Mouse (Mus musculus) midbrain, embryonic 15.5 days (tissue): ENCODE measurements around the gene Acer3. TPM values are rescaled to one million over a fixed set of nuclear protein-coding genes. Genes with fewer than 3 reads are reported as not detected.
A peak's percentile ranks its signal among the peaks of the same experiment; 100 is the strongest.

Experiments used
- ATAC-seq: fragments of 200-750 bp; cut with Nextera tagmentation; replicated peaks from 2 replicates; pipeline ENCODE4 v1.8.0; 2017; ENCODE audit warnings: moderate TSS enrichment
- H3K27ac ChIP-seq: fragments of 300-500 bp; sonication (generic); 2 replicates; pipeline ENCODE4 v1.5.1; 2015; ENCODE audit warnings: mild to moderate bottlenecking, inconsistent platforms
- H3K27me3 ChIP-seq: fragments of 300-500 bp; sonication (generic); replicated peaks from 2 replicates; pipeline ENCODE4 v1.6.1; 2015; ENCODE audit warnings: inconsistent platforms
- H3K36me3 ChIP-seq: fragments of 300-500 bp; sonication (generic); replicated peaks from 2 replicates; pipeline ENCODE4 v1.6.1; 2015; ENCODE audit warnings: inconsistent platforms
- H3K4me1 ChIP-seq: fragments of 300-500 bp; sonication (generic); 2 replicates; pipeline ENCODE4 v1.6.1; 2015; ENCODE audit warnings: inconsistent platforms
- H3K4me2 ChIP-seq: fragments of 300-500 bp; sonication (generic); 2 replicates; pipeline ENCODE4 v1.6.1; 2015; ENCODE audit warnings: inconsistent platforms, mild to moderate bottlenecking, moderate library complexity
- H3K4me3 ChIP-seq: fragments of 300-500 bp; sonication (generic); 2 replicates; pipeline ENCODE4 v1.5.1; 2015; ENCODE audit warnings: mild to moderate bottlenecking, inconsistent platforms
- H3K9ac ChIP-seq: fragments of 300-500 bp; sonication (generic); 2 replicates; pipeline ENCODE4 v1.6.1; 2015; ENCODE audit warnings: mild to moderate bottlenecking, inconsistent platforms
- H3K9me3 ChIP-seq: fragments of 300-500 bp; sonication (generic); 2 replicates; pipeline ENCODE4 v1.6.1; 2016; ENCODE audit warnings: inconsistent platforms
- WGBS: fragments of 180-500 bp; shearing (Covaris S2); methylation state at CpG from one replicate; pipeline ENCODE4 v1.1.7; 2015; ENCODE audit warnings: mixed read lengths; 5-methylcytosine and 5-hydroxymethylcytosine counted together
- polyA plus RNA-seq: library from polyadenylated mRNA; unstranded; fragments of >200 nt; fragmentation: Nextera tagmentation; extraction: Ambion mirVana; gene quantifications from 2 replicates; pipeline ENCODE4 v1.2.1, GENCODE M21; 2015

The Acer3 gene
- polyA plus RNA-seq, 1 experiment from 2014 or later: 18.3 TPM

GRCm38 (mm10) chr7:98330375-98331002 is 9.5 kb upstream of the Acer3 start:
- Histone ChIP-seq H3K27me3 (no peaks in the 10 kb centered on the region), H3K4me1 (no peaks in the 10 kb centered on the region), H3K27ac (no peak overlapping the region), H3K36me3 (no peaks in the 10 kb centered on the region), H3K4me3 (no peak overlapping the region), H3K9me3 (no peaks in the 10 kb centered on the region), H3K4me2 (no peak overlapping the region), H3K9ac (no peak overlapping the region)
- no peak for ATAC-seq
- 83% methylated on average over 2 of the region's 2 CpGs for WGBS

GRCm38 (mm10) chr7:98329651-98330374 is 8.8 kb upstream of the Acer3 start:
- ATAC-seq: no peak
- Histone ChIP-seq H3K4me2 (no peak overlapping the region), H3K9me3 (no peaks in the 10 kb centered on the region), H3K27ac (no peak overlapping the region), H3K9ac (no peak overlapping the region), H3K27me3 (no peaks in the 10 kb centered on the region), H3K4me1 (no peaks in the 10 kb centered on the region), H3K4me3 (no peak overlapping the region), H3K36me3 (no peaks in the 10 kb centered on the region)
- 84% methylated on average over 7 of the region's 7 CpGs for WGBS

GRCm38 (mm10) chr7:98328311-98328710 is 7.3 kb upstream of the Acer3 start:
- no peaks in the 10 kb centered on the region for H3K36me3 ChIP-seq
- H3K27ac ChIP-seq: no peak overlapping the region
- no peaks in the 10 kb centered on the region for H3K27me3 ChIP-seq
- no peak overlapping the region for H3K9ac ChIP-seq
- H3K4me1 ChIP-seq: peaks cover 5% of the 10 kb centered on the region; the same call in 1 of the 2 replicates
- H3K4me3 ChIP-seq: no peak overlapping the region
- no peak overlapping the region for H3K4me2 ChIP-seq
- WGBS: 37% methylated on average over 2 of the region's 2 CpGs
- ATAC-seq: no peak
- H3K9me3 ChIP-seq: no peaks in the 10 kb centered on the region

GRCm38 (mm10) chr7:98326051-98326450 is 5.0 kb upstream of the Acer3 start:
- 82% methylated on average over 7 of the region's 7 CpGs for WGBS
- H3K27me3 ChIP-seq: no peaks in the 10 kb centered on the region
- no peaks in the 10 kb centered on the region for H3K36me3 ChIP-seq
- H3K9me3 ChIP-seq: no peaks in the 10 kb centered on the region
- H3K4me3 ChIP-seq: no peak overlapping the region
- no peak overlapping the region for H3K9ac ChIP-seq
- no peak overlapping the region for H3K4me2 ChIP-seq
- H3K4me1 ChIP-seq: peaks cover 8% of the 10 kb centered on the region; the same call in 1 of the 2 replicates
- ATAC-seq: no peak
- H3K27ac ChIP-seq: no peak overlapping the region

GRCm38 (mm10) chr7:98324228-98324627 is 3.2 kb upstream of the Acer3 start:
- Histone ChIP-seq H3K4me2 (no peak overlapping the region), H3K27ac (no peak overlapping the region), H3K9ac (no peak overlapping the region), H3K9me3 (no peaks in the 10 kb centered on the region), H3K27me3 (no peaks in the 10 kb centered on the region), H3K36me3 (no peaks in the 10 kb centered on the region), H3K4me3 (no peak overlapping the region), H3K4me1 (peaks cover 8% of the 10 kb centered on the region; the same call in 1 of the 2 replicates)
- no peak for ATAC-seq
- whole genome bisulfite sequencing: 72% methylated on average over 1 of the region's 1 CpGs

- Histone ChIP-seq H3K36me3 (no peaks in the 10 kb centered on the region), H3K27me3 (no peaks in the 10 kb centered on the region), H3K4me3 (no peak overlapping the region), H3K4me2 (no peak overlapping the region), H3K27ac (no peak overlapping the region), H3K9ac (no peak overlapping the region), H3K4me1 (peaks cover 8% of the 10 kb centered on the region; the same call in 1 of the 2 replicates), H3K9me3 (no peaks in the 10 kb centered on the region)
- WGBS: 31% methylated on average over 5 of the region's 5 CpGs
- ATAC-seq: peak; percentile 78
Measured at GRCm38 (mm10) chr7:98323288-98324019, 2.4 kb upstream of the Acer3 start.

GRCm38 (mm10) chr7:98322415-98322814 is 1.4 kb upstream of the Acer3 start:
- ATAC-seq: no peak
- Histone ChIP-seq H3K4me1 (peaks cover 8% of the 10 kb centered on the region; the same call in 1 of the 2 replicates), H3K9ac (no peak overlapping the region), H3K36me3 (no peaks in the 10 kb centered on the region), H3K27me3 (no peaks in the 10 kb centered on the region), H3K9me3 (no peaks in the 10 kb centered on the region), H3K4me2 (no peak overlapping the region), H3K27ac (no peak overlapping the region), H3K4me3 (no peak overlapping the region)
- 84% methylated on average over 3 of the region's 3 CpGs for WGBS

GRCm38 (mm10) chr7:98320006-98320556 is 927 bp downstream of the Acer3 start:
- no peak for ATAC-seq
- peaks cover 8% of the 10 kb centered on the region; the same call in 1 of the 2 replicates for H3K4me1 ChIP-seq
- no peak overlapping the region for H3K4me3 ChIP-seq
- H3K36me3 ChIP-seq: no peaks in the 10 kb centered on the region
- no peak overlapping the region for H3K9ac ChIP-seq
- H3K9me3 ChIP-seq: no peaks in the 10 kb centered on the region
- no peak overlapping the region for H3K27ac ChIP-seq
- H3K27me3 ChIP-seq: no peaks in the 10 kb centered on the region
- 87% methylated on average over 7 of the region's 7 CpGs for WGBS
- no peak overlapping the region for H3K4me2 ChIP-seq

- Histone ChIP-seq H3K36me3 (no peaks in the 10 kb centered on the region), H3K9ac (no peak overlapping the region)
- WGBS: 41% methylated on average over 2 of the region's 2 CpGs
Measured at GRCm38 (mm10) chr7:98316568-98316967, 4.4 kb downstream of the Acer3 start.

GRCm38 (mm10) chr7:98315087-98315486 is 5.9 kb downstream of the Acer3 start:
- Histone ChIP-seq H3K4me3 (no peak overlapping the region), H3K27ac (no peak overlapping the region), H3K27me3 (no peaks in the 10 kb centered on the region), H3K4me1 (no peaks in the 10 kb centered on the region), H3K9me3 (no peaks in the 10 kb centered on the region), H3K9ac (no peak overlapping the region), H3K36me3 (no peaks in the 10 kb centered on the region), H3K4me2 (no peak overlapping the region)
- WGBS: 72% methylated on average over 2 of the region's 2 CpGs
- ATAC-seq: no peak

More at GRCm38 (mm10) chr7:98316568-98316967, 4.4 kb downstream of the Acer3 start:
- H3K27ac ChIP-seq: no peak overlapping the region
- no peak overlapping the region for H3K4me3 ChIP-seq
- H3K4me1 ChIP-seq: no peaks in the 10 kb centered on the region
- H3K4me2 ChIP-seq: no peak overlapping the region
- H3K27me3 ChIP-seq: no peaks in the 10 kb centered on the region
- ATAC-seq: no peak
- H3K9me3 ChIP-seq: no peaks in the 10 kb centered on the region

- 73% methylated on average over 4 of the region's 4 CpGs for WGBS
- no peak for ATAC-seq
- Histone ChIP-seq H3K4me2 (no peak overlapping the region), H3K4me3 (no peak overlapping the region), H3K9me3 (no peaks in the 10 kb centered on the region), H3K27me3 (no peaks in the 10 kb centered on the region), H3K27ac (no peak overlapping the region), H3K4me1 (peaks cover 8% of the 10 kb centered on the region), H3K9ac (no peak overlapping the region), H3K36me3 (no peaks in the 10 kb centered on the region)
Measured at GRCm38 (mm10) chr7:98312185-98312920, 8.7 kb downstream of the Acer3 start.

GRCm38 (mm10) chr7:98310266-98310665 is 10.7 kb downstream of the Acer3 start:
- Histone ChIP-seq H3K36me3 (no peaks in the 10 kb centered on the region), H3K9me3 (no peaks in the 10 kb centered on the region), H3K27ac (no peak overlapping the region), H3K27me3 (no peaks in the 10 kb centered on the region), H3K4me3 (no peak overlapping the region), H3K4me2 (no peak overlapping the region), H3K4me1 (peaks cover 8% of the 10 kb centered on the region), H3K9ac (no peak overlapping the region)
- no peak for ATAC-seq
- 66% methylated on average over 6 of the region's 6 CpGs for WGBS
